Mouse (Mus musculus): ENCODE results near the gene Tpgs1.

DNA sequence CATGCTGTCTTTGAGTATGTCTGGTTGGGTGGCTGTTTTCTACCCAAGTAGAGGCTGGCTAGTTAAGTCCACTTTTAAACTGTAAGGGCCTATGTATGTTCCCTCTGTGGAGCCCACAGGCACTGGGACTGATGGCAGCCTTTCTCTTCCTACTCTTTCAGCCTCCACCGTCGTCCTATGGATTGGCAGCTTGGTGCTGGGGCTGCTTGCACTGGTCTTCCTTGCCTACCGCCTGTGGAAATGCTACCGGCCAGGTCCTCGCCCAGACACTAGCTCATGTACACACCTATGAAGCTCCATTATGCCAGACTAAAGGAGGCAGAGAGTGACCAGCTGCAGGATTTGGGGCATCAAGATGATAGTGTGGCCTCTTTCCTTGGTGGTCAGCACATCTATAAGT lies 1.1 kb upstream of the Tpgs1 start:
- no peak for TF ChIP-seq CTCF (IDR thresholded peaks at IDR 0.05; ENCODE audit: low read depth, low read length)
- TF ChIP-seq POLR2A (IDR thresholded peaks at IDR 0.05; ENCODE audit: borderline replicate concordance, low read depth, low read length): no peak
